Mouse (Mus musculus) heart, adult 2 months (tissue): ENCODE results near the gene Phf14. TPM values are rescaled to one million over a fixed set of nuclear protein-coding genes. Genes with fewer than 3 reads are reported as not detected.
"Not testable (repeated sequence)": the region's sequence is repeated elsewhere in the genome, so short reads cannot be mapped to it uniquely, and the experiment has no call there.

ENCODE experiments used
- DNase-seq, 2 experiments: peaks; one replicate each; pipeline ENCODE4 v3.0.0; 2021
- H3K27ac ChIP-seq: fragments of 200-600 bp; 2 replicates; pipeline ENCODE4 v1.8.1; 2022
- H3K27me3 ChIP-seq: fragments of 200-500 bp; 2 replicates; pipeline ENCODE4 v1.6.1; 2012; ENCODE audit warnings: mild to moderate bottlenecking, low read length, inconsistent platforms, mixed read lengths; ENCODE audit not compliant: control insufficient read depth, insufficient read depth
- H3K36me3 ChIP-seq: fragments of 200-500 bp; 2 replicates; pipeline ENCODE4 v1.6.1; 2012; ENCODE audit warnings: low read length, inconsistent platforms; ENCODE audit not compliant: control insufficient read depth, insufficient read depth
- H3K4me1 ChIP-seq: fragments of 200-500 bp; 2 replicates; pipeline ENCODE4 v1.6.1; 2011; ENCODE audit warnings: low read length; ENCODE audit not compliant: control insufficient read depth, insufficient read depth
- H3K4me3 ChIP-seq: fragments of 200-600 bp; 2 replicates; pipeline ENCODE4 v1.8.1; 2022
- H3K79me2 ChIP-seq: fragments of 200-500 bp; replicated peaks from 2 replicates; pipeline ENCODE4 v1.6.1; 2012; ENCODE audit warnings: mild to moderate bottlenecking, inconsistent platforms, low read length, moderate library complexity, mixed read lengths; ENCODE audit not compliant: control insufficient read depth, insufficient read depth
- H3K9ac ChIP-seq: fragments of 200-500 bp; 2 replicates; pipeline ENCODE4 v1.6.1; 2012; ENCODE audit warnings: low read depth, mild to moderate bottlenecking, control low read depth, inconsistent platforms, low read length, mixed read lengths
- CTCF ChIP-seq: fragments of 200-600 bp; IDR thresholded peaks from 2 replicates; pipeline ENCODE4 v1.8.1; 2022; ENCODE audit warnings: antibody characterized with exemption, mild to moderate bottlenecking, moderate library complexity
- EP300 ChIP-seq: fragments of 200-500 bp; IDR thresholded peaks from 2 replicates; pipeline ENCODE4 v1.6.1; 2011; ENCODE audit warnings: low read depth, low read length, control low read depth; ENCODE audit not compliant: insufficient read depth
- POLR2A ChIP-seq: fragments of 200-500 bp; IDR thresholded peaks from 2 replicates; pipeline ENCODE4 v1.6.1; 2011; ENCODE audit warnings: mild to moderate bottlenecking, low read depth, low read length, control low read depth; ENCODE audit not compliant: insufficient read depth
- WGBS: fragments of 180-500 bp; shearing (Covaris S2); methylation state at CpG from one replicate; pipeline ENCODE4 v1.1.7; 2018; 5-methylcytosine and 5-hydroxymethylcytosine counted together
- intact Hi-C: fragments of 180-260 bp; cut with DNase I; formaldehyde crosslinking; loops from one replicate; pipeline ENCODE4 v1.15.1; 2025
- polyA plus RNA-seq: library from polyadenylated mRNA; depleted of rRNA; stranded (reverse); fragments of >200 nt; gene quantifications from 2 replicates; pipeline ENCODE4 v1.2.3, GENCODE M21; 2012; rRNA removed
- total RNA-seq, 2 experiments: library from RNA; stranded (reverse); gene quantifications; 2 replicates each; pipeline ENCODE4 v1.2.3; 2021

Gene Phf14
- total and polyA plus RNA-seq, 3 experiments = 8.4 to 47.4 (median 45.9) TPM

DNA sequence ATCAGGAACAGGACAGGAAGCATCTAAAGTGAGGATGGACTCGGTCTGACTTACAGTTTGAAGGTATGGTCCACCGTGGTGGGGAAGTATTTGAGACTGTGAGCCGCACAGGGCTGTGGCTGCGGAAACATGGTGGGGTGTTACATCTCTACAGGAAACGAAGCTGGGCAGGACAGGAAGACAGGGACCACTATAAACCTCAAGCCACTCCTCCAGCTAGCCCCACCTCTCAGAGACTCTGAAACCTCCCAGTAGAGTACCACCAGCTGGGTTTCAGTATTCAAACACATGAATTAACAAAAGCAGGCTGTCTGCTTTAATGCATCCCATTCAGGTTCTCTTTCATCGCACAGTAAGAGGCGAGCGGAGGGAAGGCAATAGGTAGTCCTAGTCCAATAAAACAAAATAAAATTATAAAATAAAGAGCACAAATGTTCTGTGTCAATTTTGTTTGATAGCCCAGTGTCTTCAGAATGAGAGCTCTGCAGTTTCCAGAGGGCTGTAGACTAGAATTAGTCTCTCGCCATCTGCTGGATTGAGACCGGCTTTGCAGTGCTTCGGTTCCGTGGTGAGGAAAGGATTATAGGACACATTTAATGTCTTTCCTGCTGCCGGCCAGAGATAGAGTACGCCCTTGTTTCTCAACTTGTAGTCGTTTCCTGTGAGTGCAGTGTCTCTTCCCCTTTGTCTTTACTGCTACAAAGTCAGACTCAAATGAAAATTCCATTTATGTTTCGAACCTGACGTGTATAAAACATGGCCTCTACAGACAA lies 217.6 kb downstream of the Phf14 start:
- no peaks in the 10 kb centered on the region for H3K36me3 ChIP-seq
- peak; percentile 25 to 31 for DNase-seq
- H3K27ac ChIP-seq = no peak overlapping the region
- H3K4me3 ChIP-seq = no peak overlapping the region
- no peaks in the 10 kb centered on the region for H3K27me3 ChIP-seq
- intact Hi-C loops = no loop called here
- H3K4me1 ChIP-seq = peaks cover 3% of the 10 kb centered on the region; the same call in 1 of the 2 replicates
- no peaks in the 10 kb centered on the region for H3K79me2 ChIP-seq
- TF ChIP-seq POLR2A (no peak), EP300 (0 out of 2 replicates have a peak, but pooled peaks have one; percentile 21), CTCF (peak; percentile 79)
- no peak overlapping the region for H3K9ac ChIP-seq
- WGBS = 19% methylated on average over 17 of the region's 17 CpGs

DNA sequence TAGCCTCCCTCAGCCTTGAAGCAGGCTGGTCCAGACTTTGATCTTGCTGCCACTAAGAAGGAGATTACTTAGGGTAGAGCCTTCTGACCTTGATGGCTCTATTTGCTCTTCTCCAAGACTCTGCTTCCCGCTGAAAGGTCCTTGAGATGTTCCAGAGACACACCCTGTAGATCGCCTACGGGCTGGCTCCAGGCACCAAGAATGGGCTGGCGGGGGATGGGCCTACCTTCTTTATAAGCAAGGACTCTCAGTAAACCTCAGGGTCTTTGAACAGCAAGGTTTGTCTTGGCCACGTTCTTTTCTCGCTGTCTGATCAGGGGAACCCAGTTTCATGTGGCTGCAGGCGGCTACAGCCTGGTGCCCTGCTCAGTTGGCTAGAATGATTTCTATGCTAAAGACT lies 219.0 kb downstream of the Phf14 start:
- not testable (repeated sequence) for DNase-seq

DNA sequence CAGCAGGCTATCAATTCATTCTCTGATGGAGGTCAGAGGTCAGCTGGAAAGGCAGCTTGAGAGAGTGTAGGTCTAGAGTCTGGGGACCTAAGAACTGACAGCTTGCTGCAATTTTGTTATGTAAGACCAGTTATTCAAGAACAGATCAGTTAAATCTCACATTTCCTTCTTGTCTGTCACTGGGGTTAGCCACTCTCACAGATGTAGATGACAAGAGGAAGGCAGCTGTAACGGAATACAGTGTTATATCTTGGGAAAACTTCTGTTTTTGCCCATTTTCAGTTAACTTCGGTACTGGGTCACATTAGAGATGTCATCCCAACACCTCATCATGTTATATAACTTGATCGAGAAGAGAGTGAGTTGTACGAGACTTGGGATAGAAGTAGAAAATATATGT lies 219.7 kb downstream of the Phf14 start:
- Histone ChIP-seq H3K4me3 (no peak overlapping the region), H3K4me1 (peaks cover 3% of the 10 kb centered on the region; the same call in 1 of the 2 replicates), H3K79me2 (no peaks in the 10 kb centered on the region), H3K27ac (no peak overlapping the region), H3K27me3 (no peaks in the 10 kb centered on the region), H3K36me3 (no peaks in the 10 kb centered on the region), H3K9ac (no peak overlapping the region)
- WGBS = 83% methylated on average over 4 of the region's 4 CpGs
- no peak for DNase-seq
- intact Hi-C loops = no loop called here
- TF ChIP-seq EP300 (no peak), CTCF (no peak), POLR2A (no peak)

More for the DNA sequence above, 219.0 kb downstream of the Phf14 start:
- intact Hi-C loops, H3K79me2 ChIP-seq, H3K27me3 ChIP-seq, H3K4me1 ChIP-seq, H3K27ac ChIP-seq, H3K9ac ChIP-seq, H3K4me3 ChIP-seq, H3K36me3 ChIP-seq: not testable (repeated sequence)
- WGBS = 68% methylated on average over 7 of the region's 7 CpGs

Other genes starting within 250 kb of the Phf14 start
- gene Ndufa4, start 312 bp upstream of the Phf14 start, total RNA-seq = 1,000 to 10,000 TPM; 2,754 to 3,253 TPM
- 2,447 and 2,960 TPM in 2 replicates for gene Ndufa4, start 312 bp upstream of the Phf14 start, polyA plus RNA-seq